Mouse (Mus musculus) T-helper 2 cell (primary cell): ENCODE data around the gene Syt12.

Experiments used
- in situ Hi-C: fragments of 300-600 bp; cut with MboI, MseI; formaldehyde crosslinking; loops from one replicate; pipeline ENCODE4 v1.15.1; 2025; ENCODE audit warnings: high pct_unique_total_duplicates

Syt12 gene

DNA sequence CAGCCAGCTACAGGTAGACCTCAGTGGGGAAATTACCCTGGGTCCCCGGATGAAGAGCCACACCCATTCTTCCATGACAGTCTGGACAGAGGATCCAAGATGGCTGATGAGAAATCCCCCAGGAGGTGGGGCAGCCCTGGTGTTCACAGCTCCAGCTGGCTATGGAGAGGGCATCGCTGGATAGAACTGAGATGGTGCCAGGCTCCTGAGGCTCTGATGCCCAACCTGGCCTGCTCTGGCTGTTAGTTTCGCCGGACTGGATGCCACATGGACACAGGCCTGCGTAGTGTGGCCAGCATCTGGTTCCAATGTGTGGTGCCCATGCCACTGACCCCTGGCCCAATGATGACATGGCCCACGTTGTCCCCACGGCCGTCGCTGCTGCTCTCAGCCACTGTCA, 29.8 kb downstream of the Syt12 start:
- in situ Hi-C loops, result no loop called here

- in situ Hi-C loops, result no loop called here
These were observed 30.4 kb downstream of the Syt12 start for GRCm38 (mm10) chr19:4446661-4447420.

DNA sequence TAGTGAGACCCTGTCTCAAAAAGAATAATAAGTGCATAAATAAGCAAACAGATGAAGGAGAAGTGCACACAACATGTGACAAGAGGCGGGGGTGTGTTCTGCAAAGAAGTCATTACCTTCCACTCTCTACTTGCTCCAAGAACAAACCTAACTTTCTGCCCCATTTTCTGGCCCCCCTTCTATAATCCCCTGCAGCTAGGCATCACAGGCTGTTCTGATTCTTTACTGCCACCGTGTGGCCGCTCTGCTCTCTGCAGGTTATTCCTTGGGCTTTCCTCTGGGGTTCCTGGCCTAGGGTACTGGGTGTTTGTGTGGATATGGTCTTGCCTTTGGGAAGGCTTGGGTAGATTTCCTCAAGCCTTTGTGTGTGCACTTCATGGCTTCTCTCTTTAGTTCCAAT, 34.8 kb downstream of the Syt12 start:
- in situ Hi-C loops, result no loop called here

DNA sequence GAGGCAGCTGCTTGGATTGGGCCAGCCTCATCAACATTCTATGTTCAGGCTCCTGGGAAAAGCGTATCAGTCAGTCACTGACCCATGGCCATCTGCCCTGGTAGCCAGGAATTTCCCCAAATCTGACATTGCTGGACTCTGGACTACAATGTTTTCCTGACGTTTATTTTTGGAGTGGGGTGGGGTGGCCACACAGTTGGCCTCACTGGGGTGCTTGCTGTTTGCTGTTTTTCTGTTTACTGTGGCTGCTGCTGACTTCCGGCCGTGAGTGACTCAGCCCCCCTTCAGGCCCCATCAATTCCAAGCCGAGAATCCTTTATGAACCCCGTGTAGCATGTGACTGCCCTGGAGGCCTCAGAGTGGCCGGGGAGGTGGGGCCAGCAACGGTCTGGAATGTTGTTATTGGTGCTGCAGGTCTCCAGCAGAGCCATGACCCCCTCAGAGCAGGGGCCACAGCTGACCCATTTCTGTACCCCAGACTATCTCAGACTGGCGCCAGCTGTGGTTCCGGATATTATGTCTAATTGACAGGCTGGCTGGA, 35.6 kb downstream of the Syt12 start:
- in situ Hi-C loops, result no loop called here

GRCm38 (mm10) chr19:4441090-4441591, 36.1 kb downstream of the Syt12 start:
- in situ Hi-C loops, result no loop called here

- in situ Hi-C loops, result no loop called here
These were observed 37.0 kb downstream of the Syt12 start for GRCm38 (mm10) chr19:4440222-4440621.

GRCm38 (mm10) chr19:4439161-4439801, 38.0 kb downstream of the Syt12 start, which contains the start of gene Rhod:
Gene Rhod, minus strand, starts transcription at chr19:4439432.
- in situ Hi-C loops, result no loop called here

DNA sequence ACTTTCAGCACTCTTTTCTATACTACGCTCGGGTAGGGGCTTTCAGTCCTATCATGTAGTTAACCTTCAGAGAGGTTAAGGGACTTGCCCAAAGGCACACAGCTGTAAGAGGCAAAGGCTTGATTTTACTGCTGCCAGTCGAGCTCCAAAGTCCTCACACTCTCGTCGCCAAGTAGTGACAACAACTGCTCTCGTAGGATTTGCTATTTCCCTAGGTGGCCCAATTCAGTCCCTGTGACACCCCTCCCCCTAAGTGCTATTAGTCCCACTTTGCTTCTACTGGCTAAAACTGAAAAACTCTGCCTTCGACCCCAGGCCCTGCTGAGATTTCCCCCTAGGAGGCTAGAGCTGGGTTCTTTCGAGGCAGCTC, 38.5 kb downstream of the Syt12 start:
- in situ Hi-C loops, result no loop called here

DNA sequence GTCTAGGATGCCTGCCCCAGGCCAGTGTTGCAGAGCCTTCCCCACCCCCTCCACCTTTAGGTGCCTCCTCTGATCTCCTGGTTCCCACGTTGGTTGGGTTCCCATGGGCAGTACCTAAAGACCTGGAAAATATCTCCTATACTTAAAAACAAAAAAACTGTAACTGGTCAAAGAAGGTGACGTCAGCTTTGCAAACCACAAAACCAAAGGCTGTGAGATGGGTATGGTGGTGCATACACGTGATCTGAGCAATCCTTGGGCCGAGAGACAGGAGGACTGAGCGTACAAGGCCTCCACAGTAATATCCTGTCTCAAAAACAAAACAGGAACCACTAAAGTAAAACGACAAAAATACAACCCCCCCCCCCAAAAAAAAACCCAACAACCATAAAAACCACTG, 39.4 kb downstream of the Syt12 start:
- in situ Hi-C loops, result no loop called here

DNA sequence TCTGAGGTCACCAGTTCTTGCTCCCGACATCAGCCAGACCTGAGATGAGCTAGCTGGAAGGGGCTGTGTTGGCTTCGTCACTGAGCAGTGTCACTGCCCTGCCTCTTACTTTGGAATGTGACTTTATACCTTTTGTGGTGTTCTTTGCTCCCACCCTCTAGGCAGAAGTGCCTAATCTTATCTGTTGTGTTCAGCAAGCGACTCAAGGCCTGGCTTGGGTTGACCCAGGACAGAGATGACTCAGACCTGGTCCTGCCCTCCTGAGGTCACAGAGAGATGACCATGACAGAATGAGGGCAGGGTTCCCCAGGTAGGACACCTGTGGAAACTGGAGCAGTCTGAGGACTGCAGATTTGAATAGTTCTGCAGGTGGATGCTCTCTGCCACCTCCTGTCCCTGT, 41.0 kb downstream of the Syt12 start:
- in situ Hi-C loops, result no loop called here

DNA sequence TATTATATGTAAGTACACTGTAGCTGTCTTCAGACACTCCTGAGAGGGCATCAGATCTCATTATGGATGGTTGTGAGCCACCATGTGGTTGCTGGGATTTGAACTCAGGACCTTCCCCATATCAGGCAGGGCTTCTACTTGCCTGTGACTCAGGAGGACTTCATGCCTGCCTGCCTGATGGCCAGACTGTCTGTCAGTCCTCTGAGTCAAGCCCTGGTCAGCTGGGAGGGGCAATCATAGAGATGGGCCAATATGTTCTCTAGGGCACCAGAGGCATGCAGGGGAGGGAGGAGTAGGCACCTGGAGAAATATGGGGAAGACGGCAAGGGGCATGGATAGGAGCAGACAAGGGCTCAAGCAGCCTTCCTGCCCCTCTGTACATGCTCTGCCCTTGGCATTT, 42.2 kb downstream of the Syt12 start:
- in situ Hi-C loops, result no loop called here

- in situ Hi-C loops, result no loop called here
These were observed 43.5 kb downstream of the Syt12 start for GRCm38 (mm10) chr19:4433756-4434155.

DNA sequence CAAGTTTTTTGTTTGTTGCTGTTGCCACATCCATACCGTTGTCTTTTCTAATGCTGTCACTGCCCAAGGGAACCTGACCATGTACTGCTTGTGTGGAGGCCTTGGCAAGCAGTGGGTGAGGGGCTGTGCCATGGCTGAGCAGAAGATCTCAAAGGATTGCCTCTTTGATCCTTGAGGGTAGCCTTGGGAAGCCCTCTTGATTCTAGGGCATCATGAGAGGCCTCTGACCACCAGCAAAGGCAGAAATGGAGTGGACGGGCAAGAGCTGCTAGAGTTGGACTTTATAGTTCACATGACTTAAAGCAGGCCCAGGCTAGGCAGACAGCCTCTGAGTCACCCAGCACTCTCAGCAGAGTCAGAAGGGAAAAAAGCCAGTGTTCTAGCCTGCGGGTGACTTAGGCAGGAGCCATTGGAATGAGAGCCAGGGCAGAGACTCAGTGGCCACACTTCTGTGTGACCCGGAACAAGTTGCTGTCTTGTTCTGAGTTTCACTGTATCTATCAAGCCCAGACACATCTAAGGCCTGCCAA, 47.1 kb downstream of the Syt12 start:
- in situ Hi-C loops, result no loop called here

DNA sequence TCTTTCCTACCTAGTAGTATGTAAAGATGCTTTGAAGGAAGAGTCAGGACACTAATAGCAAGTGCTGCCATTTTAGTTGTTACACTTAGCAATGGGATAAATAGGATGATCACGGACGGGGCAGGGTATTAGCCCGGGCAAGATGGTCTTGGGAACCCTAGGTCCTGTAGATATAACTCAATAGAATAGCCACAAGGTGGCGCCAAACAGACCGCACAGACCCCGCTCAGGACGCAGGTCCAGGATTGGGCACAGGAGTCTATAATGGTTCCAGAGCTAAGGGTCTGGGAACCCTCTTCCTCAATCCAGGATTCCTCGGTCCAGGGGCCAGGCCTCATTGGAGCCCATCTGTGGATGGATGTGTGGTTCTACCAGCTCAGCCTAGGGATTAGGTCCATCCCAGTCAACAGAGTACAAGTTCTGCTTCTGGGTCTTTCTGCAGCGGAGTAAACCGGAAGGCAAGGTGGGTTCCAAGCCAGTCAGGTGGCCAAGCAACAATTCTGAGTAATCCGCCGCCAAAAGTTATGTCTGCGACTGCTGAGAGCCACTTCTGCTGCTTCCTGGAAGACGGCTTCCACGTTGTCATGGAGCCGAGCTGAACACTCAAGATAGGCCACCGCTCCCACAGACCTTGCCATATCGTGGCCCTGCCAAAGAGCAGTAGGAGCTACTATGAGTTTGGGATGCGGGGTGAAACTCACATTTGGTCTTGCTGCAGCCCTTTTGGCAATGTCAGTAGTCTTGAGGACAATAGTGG, 51.5 kb downstream of the Syt12 start:
- in situ Hi-C loops, result no loop called here

DNA sequence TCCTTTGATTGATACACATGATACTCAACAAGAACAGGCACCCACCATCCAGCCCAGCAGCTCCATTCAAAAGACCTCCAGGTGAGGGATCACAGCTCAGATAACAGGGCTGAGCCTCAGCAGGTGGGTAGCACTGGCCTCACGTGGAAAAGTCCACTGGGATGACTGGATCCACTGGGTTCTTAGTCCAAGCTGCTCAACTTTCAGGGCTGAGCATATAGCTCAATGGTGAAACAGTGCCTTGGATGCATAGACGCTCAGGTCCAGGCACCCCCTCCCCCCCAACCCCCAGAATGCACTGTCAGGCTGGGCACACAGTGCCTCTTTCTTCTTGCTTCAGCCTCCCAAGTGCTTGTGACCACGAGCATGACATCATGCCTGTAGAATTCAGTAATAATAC, 54.2 kb downstream of the Syt12 start:
- in situ Hi-C loops, result no loop called here

- in situ Hi-C loops, result no loop called here
These were observed 54.7 kb downstream of the Syt12 start for GRCm38 (mm10) chr19:4422581-4422980.

GRCm38 (mm10) chr19:4420153-4420910, 56.9 kb downstream of the Syt12 start:
- in situ Hi-C loops, result no loop called here

- in situ Hi-C loops, result no loop called here
These were observed 57.5 kb downstream of the Syt12 start for GRCm38 (mm10) chr19:4419711-4420110.

DNA sequence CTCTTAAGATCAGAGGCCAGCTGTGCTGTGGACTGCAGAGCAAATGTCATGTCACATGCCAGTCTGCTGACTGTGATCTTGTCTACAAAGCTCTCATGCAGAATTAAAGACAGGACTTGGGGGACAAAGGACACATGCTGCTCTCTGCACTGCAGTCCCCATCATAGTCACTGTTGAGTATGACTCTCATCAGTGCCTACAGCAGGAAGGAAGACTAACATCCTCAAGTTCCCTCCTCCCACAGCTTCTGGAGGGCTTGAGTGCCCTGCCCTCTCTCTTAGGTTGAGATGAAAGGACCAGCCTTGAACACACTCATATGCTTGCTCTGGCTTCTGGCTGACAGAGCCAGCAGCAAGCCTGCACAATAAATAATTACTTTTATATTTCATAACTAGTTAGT, 59.5 kb downstream of the Syt12 start:
- in situ Hi-C loops, result no loop called here

GRCm38 (mm10) chr19:4417183-4417582, 60.1 kb downstream of the Syt12 start:
- in situ Hi-C loops, result no loop called here

- in situ Hi-C loops, result no loop called here
These were observed 62.6 kb downstream of the Syt12 start for GRCm38 (mm10) chr19:4414631-4415030.
